23 mouse cellular contexts compared by ENCODE assay signal in the genomic region with DNA sequence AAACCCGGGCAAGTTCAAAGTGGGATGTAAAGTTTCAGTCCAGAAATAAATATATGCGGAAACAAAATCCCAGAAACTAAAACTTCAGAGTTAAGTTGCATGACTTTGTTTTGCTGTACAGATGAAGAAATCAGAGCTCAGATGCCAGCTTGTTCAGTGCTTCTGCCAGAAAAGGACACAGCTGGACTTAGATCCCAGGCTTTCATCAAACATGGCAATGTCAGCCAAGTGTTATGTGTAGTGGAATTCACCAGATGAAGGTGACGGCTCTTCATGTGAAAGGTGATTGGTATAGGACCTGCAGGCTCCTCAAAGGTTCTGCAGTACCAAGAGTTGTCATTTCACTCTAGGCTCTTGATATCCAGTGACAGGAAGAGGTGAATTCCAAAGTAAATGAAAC.
"Had no signal": no experiment of that assay in that cellular context is flagged by ENCODE, and none has a peak within 500 bp of the region (broad histone marks: within the 10 kb centered on the region; RNA-seq: fewer than 3 reads in every experiment).

No protein-coding gene starts in this region.

- H3K36me3 ChIP-seq: lung, embryonic 15.5 days; midbrain, embryonic 10.5 days; neural tube, embryonic 12.5 days; neural tube, embryonic 15.5 days had no signal

- H3K4me2 ChIP-seq: liver, embryonic 11.5 days; lung, embryonic 15.5 days; neural tube, embryonic 12.5 days; neural tube, embryonic 15.5 days had no signal

- H3K4me1 ChIP-seq: megakaryocyte, embryonic 14.5 days; midbrain, embryonic 10.5 days; neural tube, embryonic 12.5 days; neural tube, embryonic 15.5 days had no signal

- DNase-seq: kidney, adult 8-10 months; kidney, postnatal 36 days; layer of hippocampus, postnatal 36 days; lung, adult 18-20 months; lung, postnatal 10 days; lung, postnatal 36 days; midbrain, embryonic 14.5 days; right cerebral cortex, adult 18-20 months; right cerebral cortex, postnatal 14 days; right cerebral cortex, postnatal 4 days; thymus, adult 2 months; thymus, postnatal 14 days; thymus, postnatal 4 days had no signal

- H3K27ac ChIP-seq: kidney, postnatal 0 days; left cerebral cortex, adult 2 months; liver, embryonic 14.5 days; lung, embryonic 15.5 days; midbrain, embryonic 10.5 days; neural tube, embryonic 12.5 days; neural tube, embryonic 15.5 days; stomach, postnatal 0 days had no signal

- H3K9me3 ChIP-seq: lung, embryonic 15.5 days; megakaryocyte, embryonic 14.5 days; midbrain, embryonic 10.5 days; neural tube, embryonic 12.5 days; neural tube, embryonic 15.5 days had no signal

- H3K4me3 ChIP-seq: left cerebral cortex, adult 2 months; lung, embryonic 15.5 days; megakaryocyte, embryonic 14.5 days; midbrain, embryonic 10.5 days; neural tube, embryonic 12.5 days; neural tube, embryonic 15.5 days had no signal

- H3K27me3 ChIP-seq: lung, embryonic 15.5 days; megakaryocyte, embryonic 14.5 days; neural tube, embryonic 12.5 days; neural tube, embryonic 15.5 days had no signal

- H3K9ac ChIP-seq: liver, embryonic 14.5 days; lung, embryonic 15.5 days; neural tube, embryonic 12.5 days; neural tube, embryonic 15.5 days had no signal
